Mouse (Mus musculus) cerebellum, adult 18-20 months (tissue): Measurements from ENCODE around the gene Cryba2.

Source experiments
- DNase-seq, 2 experiments: peaks; one replicate each; pipeline ENCODE4 v3.0.0; 2021

The Cryba2 gene

GRCm38 (mm10) chr1:74893134-74893855, at the start of gene Cryba2:
Cryba2 (minus strand) TSS chr1:74893143.
- DNase-seq, result peak; percentile 69 to 72

GRCm38 (mm10) chr1:74941651-74942360, 48.9 kb upstream of the Cryba2 start:
- no peak for DNase-seq

GRCm38 (mm10) chr1:74939762-74940161, 46.8 kb upstream of the Cryba2 start:
- DNase-seq, result no peak

GRCm38 (mm10) chr1:74936221-74936830, 43.4 kb upstream of the Cryba2 start:
- DNase-seq, result no peak

GRCm38 (mm10) chr1:74935402-74935801, 42.5 kb upstream of the Cryba2 start, which contains the start of gene Cfap65:
Cfap65 (minus strand) TSS chr1:74935599.
- DNase-seq, result peak in 1 of 2 experiments; percentile 31

GRCm38 (mm10) chr1:74927621-74928296, 34.8 kb upstream of the Cryba2 start:
- DNase-seq, result no peak

GRCm38 (mm10) chr1:74926721-74927120, 33.8 kb upstream of the Cryba2 start:
- peak; percentile 36 to 51 for DNase-seq

GRCm38 (mm10) chr1:74924464-74924863, 31.5 kb upstream of the Cryba2 start:
- DNase-seq, result no peak

- no peak for DNase-seq
Measured at GRCm38 (mm10) chr1:74915706-74916105, 22.8 kb upstream of the Cryba2 start.

- DNase-seq, result no peak
Measured at GRCm38 (mm10) chr1:74902191-74902590, 9.2 kb upstream of the Cryba2 start.

- DNase-seq, result peak; percentile 68 to 76
Measured at GRCm38 (mm10) chr1:74901686-74902085, 8.7 kb upstream of the Cryba2 start.

- no peak for DNase-seq
Measured at GRCm38 (mm10) chr1:74900341-74901285, 7.7 kb upstream of the Cryba2 start.

- no peak for DNase-seq
Measured at GRCm38 (mm10) chr1:74898656-74899431, 5.9 kb upstream of the Cryba2 start.

- no peak for DNase-seq
Measured at GRCm38 (mm10) chr1:74897976-74898375, 5.0 kb upstream of the Cryba2 start.

GRCm38 (mm10) chr1:74894966-74895365, 2.0 kb upstream of the Cryba2 start:
- DNase-seq, result peak; percentile 71 to 74

GRCm38 (mm10) chr1:74892351-74893133, 401 bp downstream of the Cryba2 start:
- no peak for DNase-seq

- no peak for DNase-seq
Measured at GRCm38 (mm10) chr1:74891513-74891912, 1.4 kb downstream of the Cryba2 start.

GRCm38 (mm10) chr1:74885369-74886042, 7.4 kb downstream of the Cryba2 start, which contains the start of gene Fev:
Fev (minus strand) TSS chr1:74885419.
- DNase-seq, result no peak
